In genomic region chr1:180763828-180764227, GRCm38 (mm10) we compare ENCODE assay signal across 7 mouse cellular contexts. TPM values are rescaled to one million over a fixed set of nuclear protein-coding genes. Genes with fewer than 3 reads are reported as not detected.
DNase-seq lines count a peak whose midpoint lies in the region; ATAC-seq lines count a peak whose summit lies in the region.

No protein-coding gene starts in this region.

- no peak overlapping the region for H3K27ac ChIP-seq in intestine, embryonic 15.5 days
- peak overlapping the region; percentile 74 for H3K27ac ChIP-seq in midbrain, embryonic 10.5 days (replicated peaks)

- H3K27me3 ChIP-seq in intestine, embryonic 15.5 days (replicated peaks), result no peaks in the 10 kb centered on the region
- H3K27me3 ChIP-seq in midbrain, embryonic 10.5 days (ENCODE audit: low read depth, poor library complexity, severe bottlenecking), result peaks cover 12% of the 10 kb centered on the region

- peak overlapping the region; percentile 47 for H3K9ac ChIP-seq in intestine, embryonic 15.5 days

- no peaks in the 10 kb centered on the region for H3K9me3 ChIP-seq in intestine, embryonic 15.5 days
- no peaks in the 10 kb centered on the region for H3K9me3 ChIP-seq in midbrain, embryonic 10.5 days (replicated peaks)

- WGBS in intestine, embryonic 15.5 days, result under 1% methylated on average over 11 of the region's 11 CpGs
- 2% methylated on average over 11 of the region's 11 CpGs for WGBS in midbrain, embryonic 10.5 days

- DNase-seq in adrenal gland, adult 18-20 months (ENCODE audit: low spot score in 2 of 2), result peak; percentile 75 to 76
- DNase-seq in embryo, embryonic 10.5 days (ENCODE audit: low spot score), result peak; percentile 95
- DNase-seq in gastrocnemius, postnatal 36 days, result peak; percentile 67 to 77
- DNase-seq in left cerebral cortex, postnatal 25 days (ENCODE audit: low spot score in 2 of 2), result peak; percentile 86 to 91
- DNase-seq in midbrain, embryonic 10.5 days (ENCODE audit: low spot score), result peak; percentile 85
- DNase-seq in right cerebral cortex, postnatal 36 days (ENCODE audit: low spot score in 2 of 2), result peak; percentile 71 to 79

- peaks cover 23% of the 10 kb centered on the region; the same call in 1 of the 2 replicates for H3K4me1 ChIP-seq in intestine, embryonic 15.5 days (replicated peaks)
- peaks cover 29% of the 10 kb centered on the region for H3K4me1 ChIP-seq in midbrain, embryonic 10.5 days

- intact Hi-C loops in gastrocnemius, postnatal 36 days (cut with DNase I), result loop anchor here (1.0 to 5.0 kb wide), 2 partner anchors 44 to 332 kb away; no protein-coding TSS in a partner anchor
- intact Hi-C loops in left cerebral cortex, postnatal 25 days (cut with DNase I), result loop anchor here (1.0 to 10.0 kb wide), 3 partner anchors 44 to 589 kb away; no protein-coding TSS in a partner anchor

- H3K4me2 ChIP-seq in intestine, embryonic 15.5 days (replicated peaks), result peak overlapping the region; percentile 91

- ATAC-seq in intestine, embryonic 15.5 days, result peak; percentile 59

- no peaks in the 10 kb centered on the region for H3K36me3 ChIP-seq in intestine, embryonic 15.5 days
- H3K36me3 ChIP-seq in midbrain, embryonic 10.5 days, result no peaks in the 10 kb centered on the region

- H3K4me3 ChIP-seq in intestine, embryonic 15.5 days (replicated peaks), result peak overlapping the region; percentile 37
- peak overlapping the region; percentile 53 for H3K4me3 ChIP-seq in midbrain, embryonic 10.5 days

RNA-seq across cellular contexts. Expression of gene Acbd3, which starts 38.0 kb away (rescaled TPM):
- 10 to 100 TPM; 50.4 to 54.0 TPM for total RNA-seq in adrenal gland, adult 18-20 months (2021)
- total RNA-seq in gastrocnemius, postnatal 36 days (2021), result 10 to 100 TPM; 10.5 to 11.4 TPM
- 18.8 and 20.0 TPM in 2 replicates for polyA plus RNA-seq in intestine, embryonic 15.5 days (2015; fragmentation: Nextera tagmentation; extraction: Ambion mirVana)
- 10 to 100 TPM; 32.6 to 33.6 TPM for total RNA-seq in left cerebral cortex, postnatal 25 days (2021)
- polyA plus RNA-seq in midbrain, embryonic 10.5 days (2016; fragmentation: Nextera tagmentation; extraction: Ambion mirVana), result 17.0 and 18.8 TPM in 2 replicates

RNA-seq across cellular contexts. Expression of gene H3f3a, which starts 49.9 kb away (rescaled TPM):
- 100 to 1,000 TPM; 557 to 688 TPM for total RNA-seq in adrenal gland, adult 18-20 months (2021)
- total RNA-seq in gastrocnemius, postnatal 36 days (2021), result 100 to 1,000 TPM; 303 to 358 TPM
- polyA plus RNA-seq in intestine, embryonic 15.5 days (2015; fragmentation: Nextera tagmentation; extraction: Ambion mirVana), result 1,771 and 1,977 TPM in 2 replicates
- total RNA-seq in left cerebral cortex, postnatal 25 days (2021), result 100 to 1,000 TPM; 301 to 318 TPM
- polyA plus RNA-seq in midbrain, embryonic 10.5 days (2016; fragmentation: Nextera tagmentation; extraction: Ambion mirVana), result 2,611 and 2,764 TPM in 2 replicates
